Mouse (Mus musculus) embryonic facial prominence, embryonic 12.5 days (tissue): Measurements from ENCODE around the gene Gkap1. TPM values are rescaled to one million over a fixed set of nuclear protein-coding genes. Genes with fewer than 3 reads are reported as not detected.

Experiments
- ATAC-seq: fragments of 200-750 bp; cut with Nextera tagmentation; 2 replicates; pipeline ENCODE4 v1.8.0; 2017; ENCODE audit not compliant: insufficient number of reproducible peaks, insufficient read depth, low FRiP score, low TSS enrichment
- H3K27ac ChIP-seq: fragments of 300-500 bp; sonication (generic); 2 replicates; pipeline ENCODE4 v1.5.1; 2016; ENCODE audit warnings: mild to moderate bottlenecking
- H3K27me3 ChIP-seq: fragments of 300-500 bp; sonication (generic); 2 replicates; pipeline ENCODE4 v1.6.1; 2016; ENCODE audit warnings: mild to moderate bottlenecking, moderate library complexity
- H3K36me3 ChIP-seq: fragments of 300-500 bp; sonication (generic); 2 replicates; pipeline ENCODE4 v1.6.1; 2016; ENCODE audit warnings: mild to moderate bottlenecking
- H3K4me1 ChIP-seq: fragments of 300-500 bp; sonication (generic); 2 replicates; pipeline ENCODE4 v1.6.1; 2016
- H3K4me2 ChIP-seq: fragments of 300-500 bp; sonication (generic); replicated peaks from 2 replicates; pipeline ENCODE4 v1.6.1; 2016; ENCODE audit warnings: mild to moderate bottlenecking, moderate library complexity
- H3K4me3 ChIP-seq: fragments of 300-500 bp; sonication (generic); 2 replicates; pipeline ENCODE4 v1.5.1; 2016; ENCODE audit warnings: mild to moderate bottlenecking
- H3K9ac ChIP-seq: fragments of 300-500 bp; sonication (generic); 2 replicates; pipeline ENCODE4 v1.6.1; 2016; ENCODE audit warnings: mild to moderate bottlenecking, moderate library complexity
- H3K9me3 ChIP-seq: fragments of 300-500 bp; sonication (generic); 2 replicates; pipeline ENCODE4 v1.6.1; 2016; ENCODE audit warnings: mild to moderate bottlenecking, moderate library complexity
- WGBS: fragments of 180-500 bp; shearing (Covaris S2); methylation state at CpG from one replicate; pipeline ENCODE4 v1.1.7; 2016; 5-methylcytosine and 5-hydroxymethylcytosine counted together
- polyA plus RNA-seq: library from polyadenylated mRNA; unstranded; fragments of >200 nt; fragmentation: Nextera tagmentation; extraction: Ambion mirVana; gene quantifications from 2 replicates; pipeline ENCODE4 v1.2.1, GENCODE M21; 2016

Gene Gkap1
- polyA plus RNA-seq, 1 experiment from 2014 or later, result 32.4 TPM

GRCm38 (mm10) chr13:58292811-58293210 lies 17.3 kb upstream of the Gkap1 start:
- Histone ChIP-seq H3K27ac (no peak overlapping the region), H3K9me3 (no peaks in the 10 kb centered on the region), H3K4me2 (no peak overlapping the region), H3K4me3 (no peak overlapping the region), H3K27me3 (no peaks in the 10 kb centered on the region), H3K4me1 (peaks cover 4% of the 10 kb centered on the region), H3K36me3 (no peaks in the 10 kb centered on the region), H3K9ac (no peak overlapping the region)
- WGBS, result 18% methylated on average over 5 of the region's 5 CpGs
- no peak for ATAC-seq

DNA sequence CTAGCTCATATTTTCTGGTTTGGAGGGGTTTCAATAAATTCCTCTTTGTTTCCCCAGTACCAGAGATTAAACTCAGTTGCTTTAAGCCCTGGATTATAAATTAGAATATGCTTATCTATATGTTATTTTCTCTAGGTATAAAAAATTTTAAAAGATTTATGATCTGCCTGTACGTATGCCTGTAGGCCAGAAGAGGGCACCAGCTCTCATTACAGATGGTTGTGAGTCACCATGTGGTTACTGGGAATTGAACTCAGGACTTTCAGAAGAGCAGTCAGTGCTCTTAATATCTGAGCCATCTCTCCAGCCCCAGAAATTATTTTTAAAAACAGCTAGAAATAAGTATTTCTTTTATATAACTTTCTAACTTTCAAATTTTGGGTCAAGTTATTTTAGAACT lies 13.8 kb upstream of the Gkap1 start:
- H3K36me3 ChIP-seq, result no peaks in the 10 kb centered on the region
- no peaks in the 10 kb centered on the region for H3K27me3 ChIP-seq
- no peak overlapping the region for H3K4me3 ChIP-seq
- H3K4me2 ChIP-seq, result no peak overlapping the region
- peaks cover 4% of the 10 kb centered on the region for H3K4me1 ChIP-seq
- WGBS, result 65% methylated on average over 1 of the region's 1 CpGs
- H3K9ac ChIP-seq, result no peak overlapping the region
- no peaks in the 10 kb centered on the region for H3K9me3 ChIP-seq
- ATAC-seq, result no peak
- no peak overlapping the region for H3K27ac ChIP-seq

DNA sequence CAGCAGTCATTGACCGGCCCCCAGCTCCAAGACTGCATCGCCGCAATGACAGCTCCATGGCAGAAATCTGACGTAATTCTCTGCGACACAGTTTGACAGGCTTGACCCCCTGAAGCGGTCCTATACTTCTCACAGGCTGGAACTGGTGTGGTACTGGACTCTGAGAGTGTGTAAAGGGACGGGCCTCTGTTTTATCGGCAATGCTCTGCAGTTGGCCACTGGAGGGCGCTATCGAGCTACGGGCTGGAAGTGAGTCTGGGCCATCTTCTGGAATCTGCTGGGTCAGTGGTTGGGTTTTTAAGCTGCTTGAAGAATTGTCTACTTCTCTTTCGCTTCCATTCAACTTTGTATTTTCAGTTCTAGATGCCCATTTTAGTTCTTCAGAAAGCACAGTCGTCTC lies 12.3 kb upstream of the Gkap1 start:
- ATAC-seq, result 0 out of 2 replicates have a peak, but pooled peaks have one; percentile 56

DNA sequence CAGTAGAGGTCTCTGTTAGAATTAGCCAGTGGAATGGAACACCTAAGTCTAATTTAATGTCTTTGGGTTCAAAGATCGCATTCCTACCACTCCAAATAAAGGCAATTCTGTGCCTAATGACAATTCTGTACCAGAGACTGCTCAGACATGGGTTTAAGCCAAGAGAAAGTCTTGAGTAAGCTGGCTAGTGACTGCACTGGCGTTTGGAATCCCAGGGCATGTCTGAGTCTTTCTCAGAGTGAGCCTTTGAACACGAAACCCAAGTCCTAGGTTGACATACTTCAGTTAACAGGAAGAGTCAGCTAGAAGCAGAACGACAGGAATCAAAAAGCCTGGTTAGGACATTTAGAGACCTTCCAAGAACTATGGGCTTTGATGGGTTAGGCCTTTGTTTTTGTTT lies 8.0 kb upstream of the Gkap1 start:
- no peaks in the 10 kb centered on the region for H3K9me3 ChIP-seq
- no peaks in the 10 kb centered on the region for H3K36me3 ChIP-seq
- no peak overlapping the region for H3K4me3 ChIP-seq
- H3K4me2 ChIP-seq, result no peak overlapping the region
- H3K9ac ChIP-seq, result no peak overlapping the region
- no peaks in the 10 kb centered on the region for H3K27me3 ChIP-seq
- 61% methylated on average over 4 of the region's 4 CpGs for whole genome bisulfite sequencing
- H3K27ac ChIP-seq, result no peak overlapping the region
- H3K4me1 ChIP-seq, result no peaks in the 10 kb centered on the region
- no peak for ATAC-seq

More for the DNA sequence above, 12.3 kb upstream of the Gkap1 start:
- Histone ChIP-seq H3K4me1 (peaks cover 2% of the 10 kb centered on the region), H3K4me3 (no peak overlapping the region), H3K36me3 (no peaks in the 10 kb centered on the region), H3K27ac (no peak overlapping the region), H3K4me2 (no peak overlapping the region), H3K9me3 (no peaks in the 10 kb centered on the region), H3K27me3 (no peaks in the 10 kb centered on the region), H3K9ac (no peak overlapping the region)
- WGBS, result 12% methylated on average over 13 of the region's 13 CpGs

DNA sequence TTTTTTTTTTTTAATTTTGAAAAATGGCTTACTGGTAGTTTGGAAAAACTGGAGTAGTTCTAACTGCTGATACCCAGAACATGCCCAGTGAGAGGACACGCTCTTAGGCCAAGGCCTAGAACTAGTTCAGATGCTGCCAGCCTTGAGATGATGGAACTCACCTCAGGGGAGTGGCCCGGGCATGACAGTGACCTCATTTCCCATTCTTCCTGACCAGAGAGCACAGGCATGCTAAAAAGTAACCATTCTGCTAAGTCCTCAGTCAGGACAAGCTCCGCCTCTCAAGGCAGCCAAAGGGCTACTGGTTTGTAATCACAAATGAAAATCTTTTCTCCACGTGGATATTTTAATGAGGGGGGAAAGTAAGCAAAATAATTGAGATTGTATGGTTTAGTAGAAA lies 6.4 kb upstream of the Gkap1 start:
- Histone ChIP-seq H3K9me3 (no peaks in the 10 kb centered on the region), H3K4me2 (no peak overlapping the region), H3K4me1 (no peaks in the 10 kb centered on the region), H3K27ac (no peak overlapping the region), H3K9ac (no peak overlapping the region), H3K4me3 (no peak overlapping the region), H3K27me3 (no peaks in the 10 kb centered on the region), H3K36me3 (no peaks in the 10 kb centered on the region)
- no peak for ATAC-seq
- WGBS, result 63% methylated on average over 4 of the region's 4 CpGs

- ATAC-seq, result no peak
- H3K4me1 ChIP-seq, result no peaks in the 10 kb centered on the region
- no peaks in the 10 kb centered on the region for H3K9me3 ChIP-seq
- WGBS, result 82% methylated on average over 3 of the region's 3 CpGs
- H3K4me3 ChIP-seq, result no peak overlapping the region
- H3K27ac ChIP-seq, result no peak overlapping the region
- no peak overlapping the region for H3K9ac ChIP-seq
- no peaks in the 10 kb centered on the region for H3K36me3 ChIP-seq
- H3K4me2 ChIP-seq, result no peak overlapping the region
- H3K27me3 ChIP-seq, result no peaks in the 10 kb centered on the region
These were observed 5.0 kb upstream of the Gkap1 start for GRCm38 (mm10) chr13:58280528-58280927.

DNA sequence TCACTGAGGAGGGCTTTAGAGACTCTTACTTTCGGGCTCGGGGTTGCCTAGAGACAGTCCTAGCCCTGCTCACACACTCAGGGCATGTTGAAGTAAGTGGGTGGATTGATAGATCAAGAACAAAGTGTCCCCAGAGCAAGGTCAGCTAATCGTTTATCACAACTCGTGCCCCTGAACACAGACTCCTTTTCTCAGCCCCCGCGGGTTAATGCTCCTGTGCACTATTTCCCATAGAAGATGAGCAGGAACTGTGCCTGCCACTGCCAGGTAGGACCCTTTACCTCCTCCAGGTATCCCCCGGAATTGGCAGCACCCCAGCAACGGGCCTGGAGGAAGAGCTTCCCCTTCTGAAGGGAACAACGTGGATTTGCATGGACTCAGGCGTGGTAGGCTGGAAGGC lies 757 bp upstream of the Gkap1 start:
- no peak overlapping the region for H3K4me3 ChIP-seq
- no peak overlapping the region for H3K9ac ChIP-seq
- H3K4me1 ChIP-seq, result peaks cover 16% of the 10 kb centered on the region; the same call in 1 of the 2 replicates
- H3K27ac ChIP-seq, result no peak overlapping the region
- H3K36me3 ChIP-seq, result no peaks in the 10 kb centered on the region
- no peak for ATAC-seq
- 82% methylated on average over 10 of the region's 10 CpGs for WGBS
- no peak overlapping the region for H3K4me2 ChIP-seq
- H3K27me3 ChIP-seq, result 0 out of 2 replicates have a peak, but pooled peaks cover 3% of the 10 kb centered on the region
- no peaks in the 10 kb centered on the region for H3K9me3 ChIP-seq

DNA sequence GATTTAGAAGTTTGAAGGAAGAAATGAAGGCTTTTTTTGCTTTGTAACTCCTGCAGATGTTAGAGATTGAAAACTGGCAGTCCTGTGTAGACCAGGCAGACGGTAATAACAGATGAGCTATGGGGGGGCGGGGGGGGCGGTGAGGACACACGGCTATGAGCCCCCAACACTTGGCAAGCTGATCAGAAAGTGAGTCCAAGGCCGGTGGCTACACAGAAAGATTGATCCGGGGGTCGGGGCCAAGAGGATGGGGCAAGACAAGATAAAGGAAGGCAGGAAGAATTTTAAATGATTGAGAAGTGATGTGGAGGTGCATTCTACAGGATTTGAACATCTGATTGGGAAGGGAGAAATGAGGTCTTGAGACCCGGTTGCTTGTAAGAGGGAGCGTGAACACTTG lies 423 bp downstream of the Gkap1 start:
- Histone ChIP-seq H3K4me1 (peaks cover 16% of the 10 kb centered on the region; the same call in 1 of the 2 replicates), H3K27ac (no peak overlapping the region), H3K9ac (peak overlapping the region; percentile 78), H3K9me3 (no peaks in the 10 kb centered on the region), H3K27me3 (0 out of 2 replicates have a peak, but pooled peaks cover 3% of the 10 kb centered on the region), H3K4me3 (peak overlapping the region; percentile 87), H3K4me2 (peak overlapping the region; percentile 78), H3K36me3 (no peaks in the 10 kb centered on the region)
- no peak for ATAC-seq
- 18% methylated on average over 9 of the region's 9 CpGs for WGBS

DNA sequence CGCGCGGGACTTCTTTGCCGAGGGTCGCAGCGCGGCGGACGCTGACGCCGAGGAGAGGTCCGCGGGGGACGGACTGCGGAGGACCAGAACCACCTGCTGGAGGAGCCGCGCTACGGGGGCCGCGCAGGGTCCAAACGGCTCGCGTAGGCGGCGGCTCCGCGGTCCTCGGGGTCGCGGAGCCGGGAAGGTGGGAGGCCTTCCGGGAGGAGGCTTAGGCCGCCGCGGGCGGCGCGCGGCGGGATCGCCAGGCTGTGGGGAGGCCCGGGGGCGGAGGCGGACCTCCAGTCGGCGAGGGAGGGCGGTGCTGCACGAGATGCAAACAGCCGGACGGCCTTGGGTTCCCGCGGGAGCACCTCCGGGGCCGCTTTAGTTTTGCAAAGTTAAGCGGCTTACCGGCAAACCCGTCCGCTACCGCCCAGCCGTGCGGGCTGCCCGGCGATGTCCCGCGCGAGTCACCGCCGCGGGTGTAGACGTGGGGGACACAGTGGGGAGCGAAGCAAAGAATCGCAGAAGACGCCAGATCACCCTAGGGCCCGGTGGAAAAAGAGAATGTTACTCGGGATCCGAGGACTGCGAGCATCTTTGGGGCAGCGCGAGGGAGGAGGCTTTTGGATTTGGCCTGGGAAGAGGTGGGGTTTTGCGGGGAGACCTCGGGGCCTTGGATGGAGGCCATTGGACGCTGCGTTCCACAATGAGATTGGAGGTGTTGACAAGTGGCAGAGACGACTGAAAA lies 1.1 kb downstream of the Gkap1 start:
- Histone ChIP-seq H3K27ac (peak overlapping the region; percentile 80), H3K9me3 (no peaks in the 10 kb centered on the region), H3K36me3 (no peaks in the 10 kb centered on the region), H3K4me2 (peak overlapping the region; percentile 78), H3K27me3 (0 out of 2 replicates have a peak, but pooled peaks cover 3% of the 10 kb centered on the region), H3K4me3 (peak overlapping the region; percentile 87), H3K9ac (peak overlapping the region; percentile 78), H3K4me1 (peaks cover 16% of the 10 kb centered on the region; the same call in 1 of the 2 replicates)
- under 1% methylated on average over 76 of the region's 84 CpGs for WGBS
- ATAC-seq, result peak; percentile 66

DNA sequence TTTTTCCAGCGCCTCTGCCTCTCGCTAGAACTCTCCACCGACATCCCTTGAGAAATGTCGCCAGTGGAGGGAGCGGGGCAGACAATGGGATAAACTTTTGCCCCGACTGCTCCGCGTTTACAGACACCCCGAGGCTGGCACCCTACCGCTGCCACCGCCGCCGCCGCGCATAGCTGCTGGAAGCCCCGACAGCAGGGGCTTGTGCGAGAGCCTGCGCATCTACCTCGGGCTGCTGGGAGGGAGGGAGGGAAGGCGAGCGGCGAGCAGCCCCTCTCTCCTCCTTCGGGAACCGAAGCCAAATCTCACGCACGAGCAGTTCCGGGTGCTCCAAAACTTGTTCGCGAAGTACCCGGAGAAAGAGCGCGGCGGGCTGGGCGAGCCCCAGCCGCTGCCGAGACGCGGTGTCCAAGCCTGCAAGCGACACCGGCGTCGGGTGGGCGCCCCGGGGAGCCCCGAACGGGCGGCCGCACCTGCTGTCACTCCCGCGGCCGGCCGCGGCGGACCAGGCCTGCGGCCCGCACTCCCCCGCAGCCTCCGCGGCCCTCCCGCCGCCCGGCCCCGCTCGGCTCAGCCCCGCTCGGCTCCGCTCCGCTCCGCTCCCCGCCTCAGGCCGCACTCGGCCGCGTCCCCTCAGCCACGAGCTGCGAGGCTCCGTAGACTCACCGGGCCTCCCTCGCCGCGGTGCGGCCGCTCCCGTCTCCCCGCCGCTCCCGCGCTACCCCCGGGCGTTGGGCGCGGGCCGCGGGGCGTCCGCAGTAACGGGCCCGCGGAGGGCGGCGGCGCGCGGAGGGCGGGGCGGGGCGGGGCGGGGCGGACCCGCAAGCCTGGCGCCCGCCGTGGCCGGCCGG lies 1.9 kb downstream of the Gkap1 start:
- peak overlapping the region; percentile 80 for H3K27ac ChIP-seq

DNA sequence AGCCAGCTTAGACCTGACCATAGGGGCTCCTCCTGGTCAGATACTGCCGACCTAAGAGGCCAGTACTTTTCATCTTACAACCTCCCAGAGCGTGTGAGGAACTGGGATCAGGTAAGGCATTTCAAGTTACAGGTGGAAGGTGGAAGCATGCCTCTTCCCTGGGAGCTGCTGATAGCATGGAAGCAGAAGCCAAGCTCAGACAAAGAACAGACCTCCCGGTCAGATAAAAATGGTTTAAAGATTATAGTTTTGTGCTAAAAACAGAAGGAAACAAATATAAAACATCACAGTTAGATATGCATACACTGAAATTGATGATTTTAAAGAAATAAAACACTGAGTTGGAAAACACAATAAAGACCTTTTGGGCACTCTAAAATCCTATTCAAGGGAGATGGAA lies 8.6 kb downstream of the Gkap1 start:
- Histone ChIP-seq H3K9ac (no peak overlapping the region), H3K4me3 (no peak overlapping the region), H3K4me2 (no peak overlapping the region), H3K9me3 (no peaks in the 10 kb centered on the region), H3K27me3 (no peaks in the 10 kb centered on the region), H3K4me1 (no peaks in the 10 kb centered on the region), H3K36me3 (peaks cover 6% of the 10 kb centered on the region; the same call in 1 of the 2 replicates), H3K27ac (no peak overlapping the region)
- 83% methylated on average over 3 of the region's 3 CpGs for WGBS
- no peak for ATAC-seq

More for the DNA sequence above, 1.9 kb downstream of the Gkap1 start:
- H3K4me2 ChIP-seq, result peak overlapping the region; percentile 78
- ATAC-seq, result peak; percentile 74
- peak overlapping the region; percentile 78 for H3K9ac ChIP-seq
- 0 out of 2 replicates have a peak, but pooled peaks cover 3% of the 10 kb centered on the region for H3K27me3 ChIP-seq
- no peaks in the 10 kb centered on the region for H3K9me3 ChIP-seq
- WGBS, result under 1% methylated on average over 102 of the region's 115 CpGs
- peaks cover 16% of the 10 kb centered on the region; the same call in 1 of the 2 replicates for H3K4me1 ChIP-seq
- H3K4me3 ChIP-seq, result peak overlapping the region; percentile 87
- H3K36me3 ChIP-seq, result no peaks in the 10 kb centered on the region
